Mouse (Mus musculus) layer of hippocampus, postnatal 10 days (tissue): Measurements from ENCODE around the gene Rgs17. TPM values are rescaled to one million over a fixed set of nuclear protein-coding genes. Genes with fewer than 3 reads are reported as not detected.
"Not testable (repeated sequence)": the region's sequence is repeated elsewhere in the genome, so short reads cannot be mapped to it uniquely, and the experiment has no call there.

Source experiments
- DNase-seq, 2 experiments: peaks; one replicate each; pipeline ENCODE4 v3.0.0; 2021; ENCODE audit warnings: low spot score in 2 of 2
- long read RNA-seq: library from polyadenylated mRNA; stranded (forward); transcript quantifications from one replicate; pipeline ENCODE4 v2.0.0, GENCODE M21; 2023
- total RNA-seq, 2 experiments: library from RNA; stranded (reverse); gene quantifications; 2 replicates each; pipeline ENCODE4 v1.2.3; 2021

Gene Rgs17
- total RNA-seq, result 10 to 100 TPM; 45.1 to 46.5 TPM
- long read RNA-seq, full-length matches to known transcripts, result 12 of 17 reads
- long read RNA-seq, partial matches to known transcripts, result 0 of 17 reads
- long read RNA-seq, other reads (novel, unspliced or antisense), result 5 of 17 reads

- DNase-seq, result peak; percentile 58 to 72
Measured at GRCm38 (mm10) chr10:5922294-5922828, at the start of gene Rgs17. Gene Rgs17 (minus strand): TSS chr10:5922400.

GRCm38 (mm10) chr10:5967655-5968054, 45.5 kb upstream of the Rgs17 start:
- no peak for DNase-seq

- not testable (repeated sequence) for DNase-seq
Measured at GRCm38 (mm10) chr10:5953787-5954186, 31.6 kb upstream of the Rgs17 start.

GRCm38 (mm10) chr10:5924261-5924660, 2.1 kb upstream of the Rgs17 start:
- no peak for DNase-seq

GRCm38 (mm10) chr10:5923096-5923495, 896 bp upstream of the Rgs17 start:
- DNase-seq, result peak; percentile 5 to 30

- peak in 1 of 2 experiments; percentile 49 for DNase-seq
Measured at GRCm38 (mm10) chr10:5921771-5922170, 429 bp downstream of the Rgs17 start.

DNA sequence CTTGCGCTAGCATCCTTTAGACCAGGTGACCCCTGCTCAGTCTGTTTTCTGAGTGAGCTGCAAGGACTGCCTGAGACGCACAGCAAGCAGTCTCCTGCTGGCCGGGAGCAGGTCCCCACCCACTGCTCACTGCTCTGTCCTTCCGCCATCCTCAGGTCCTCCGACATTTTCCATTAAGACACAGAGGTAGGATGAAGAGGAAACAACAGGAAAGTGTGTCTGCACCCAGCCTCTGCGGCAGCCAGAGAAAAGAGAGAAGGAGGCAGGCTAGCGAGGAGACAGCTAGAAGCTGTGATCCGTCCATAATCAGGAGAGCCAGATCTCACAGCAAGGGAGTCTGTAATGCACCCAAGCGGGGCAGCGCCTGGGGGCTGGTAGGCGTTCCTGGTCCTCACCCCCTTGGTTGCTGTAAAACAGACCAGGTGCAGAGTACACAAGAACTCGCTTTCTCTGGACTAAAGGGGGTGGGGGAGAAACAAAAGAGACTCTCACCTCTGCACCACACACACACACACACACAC, 1.1 kb downstream of the Rgs17 start:
- DNase-seq, result peak; percentile 24 to 45

GRCm38 (mm10) chr10:5904399-5904798, 17.8 kb downstream of the Rgs17 start:
- DNase-seq, result peak; percentile 16 to 24

GRCm38 (mm10) chr10:5901777-5902176, 20.4 kb downstream of the Rgs17 start:
- DNase-seq, result no peak

- DNase-seq, result no peak
Measured at GRCm38 (mm10) chr10:5900731-5901130, 21.5 kb downstream of the Rgs17 start.

GRCm38 (mm10) chr10:5877106-5877505, 45.1 kb downstream of the Rgs17 start:
- no peak for DNase-seq

DNA sequence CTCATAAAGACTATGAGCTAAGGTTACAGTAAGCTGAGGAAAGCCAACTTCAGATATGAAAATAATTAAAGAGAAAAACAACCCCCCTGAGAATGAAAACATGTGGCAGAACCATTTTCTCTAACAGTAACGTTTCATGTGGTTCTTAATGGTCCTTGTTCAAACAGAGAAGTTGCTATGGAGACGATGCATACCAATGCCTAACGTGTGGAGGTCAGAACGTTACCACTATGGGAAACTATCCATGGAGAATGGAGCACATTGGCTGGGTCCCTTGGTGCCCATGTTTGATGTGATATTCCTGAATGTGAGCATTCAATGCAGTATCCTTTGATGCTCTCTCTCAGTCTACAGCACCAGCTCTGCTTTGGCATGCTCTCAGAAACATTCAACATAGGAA, 51.1 kb downstream of the Rgs17 start:
- DNase-seq, result no peak

DNA sequence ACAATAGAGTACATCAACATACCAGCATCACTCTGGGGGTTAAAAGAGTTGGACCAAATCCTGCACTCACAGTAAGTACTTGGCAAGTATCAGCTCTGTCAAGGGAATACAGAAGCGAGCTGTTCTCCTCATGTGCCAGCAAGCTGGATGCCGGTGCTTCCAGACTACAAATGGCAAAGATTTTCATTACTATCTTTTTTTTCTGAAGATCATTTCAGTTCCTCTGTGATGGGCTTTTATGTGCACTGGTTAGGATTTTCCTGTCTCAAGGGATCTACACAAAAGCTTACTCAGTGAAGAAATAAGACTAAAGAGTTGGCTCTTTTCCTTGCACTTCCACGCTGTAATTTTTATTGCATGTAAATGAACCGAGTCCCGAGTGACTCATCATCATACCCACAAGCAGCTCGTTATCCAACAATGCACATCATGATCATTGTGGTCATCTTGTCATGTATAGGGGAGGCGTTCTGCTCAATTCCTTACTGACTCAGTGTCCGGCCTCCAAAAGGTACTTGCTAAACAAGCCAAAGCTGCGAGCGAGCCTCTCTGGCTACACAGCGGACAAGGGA, 54.1 kb downstream of the Rgs17 start:
- DNase-seq, result peak; percentile 24 to 36

DNA sequence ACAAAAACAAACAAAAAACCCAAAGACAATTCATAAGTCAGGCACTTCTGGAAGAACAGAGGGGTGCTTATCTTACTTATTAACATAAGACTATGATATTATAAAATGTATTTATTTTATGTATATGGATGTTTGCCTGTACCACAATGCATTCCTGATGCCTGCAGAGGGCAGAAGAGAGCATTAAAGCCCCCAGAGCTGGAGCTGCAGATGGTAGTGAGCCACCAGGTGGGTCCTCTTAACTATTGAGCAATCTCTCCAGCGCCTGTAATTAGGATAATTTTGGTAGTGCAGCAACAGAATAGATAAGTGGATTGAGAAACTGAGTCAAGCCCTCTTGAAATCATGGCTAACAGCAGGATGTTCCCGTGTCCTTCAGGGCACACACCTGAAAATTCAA, 56.2 kb downstream of the Rgs17 start:
- no peak for DNase-seq

DNA sequence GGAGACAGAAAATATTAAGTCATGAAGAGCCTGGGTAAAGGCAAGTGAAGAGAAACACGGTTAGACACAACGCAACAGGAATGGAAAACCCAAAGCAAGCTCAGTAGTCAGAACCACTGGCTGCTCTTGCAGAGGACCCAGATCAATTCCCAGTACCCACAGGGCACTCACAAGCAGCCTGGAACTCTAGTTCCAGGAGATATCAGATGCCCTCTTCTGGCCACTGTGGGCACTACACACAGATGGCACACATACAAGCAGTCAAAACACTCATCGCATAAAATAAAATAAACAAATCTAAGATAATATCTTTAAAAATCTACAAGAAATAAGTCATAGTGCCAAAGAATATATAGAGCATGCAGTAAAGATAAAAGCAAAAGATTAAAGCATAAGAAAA, 59.5 kb downstream of the Rgs17 start:
- DNase-seq, result no peak

DNA sequence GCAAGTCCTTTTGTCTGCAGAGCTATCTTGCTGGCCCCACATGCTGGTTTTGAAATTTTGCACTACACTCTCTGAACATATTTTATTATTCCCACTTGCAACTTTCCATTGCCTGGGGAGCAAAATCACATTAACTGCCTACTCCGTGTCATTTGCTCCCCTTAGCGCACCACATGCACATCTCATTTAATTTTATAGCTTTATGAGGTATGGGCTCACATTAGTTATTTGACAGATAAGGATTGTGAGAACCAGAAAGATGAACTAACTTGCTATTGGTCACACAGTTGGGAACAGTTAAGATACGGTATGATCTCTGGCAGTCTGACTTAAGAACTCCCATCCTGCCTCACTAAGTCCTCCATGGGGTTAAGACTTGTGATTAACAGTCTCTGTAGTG, 61.4 kb downstream of the Rgs17 start:
- DNase-seq, result no peak

GRCm38 (mm10) chr10:5859729-5860128, 62.5 kb downstream of the Rgs17 start:
- DNase-seq, result no peak

GRCm38 (mm10) chr10:5857996-5858549, 64.1 kb downstream of the Rgs17 start:
- DNase-seq, result no peak

- no peak for DNase-seq
Measured at GRCm38 (mm10) chr10:5853290-5853868, 68.8 kb downstream of the Rgs17 start.

- DNase-seq, result no peak
Measured at GRCm38 (mm10) chr10:5846939-5847338, 75.3 kb downstream of the Rgs17 start.

- DNase-seq, result peak; percentile 38 to 49
Measured at GRCm38 (mm10) chr10:5841369-5841768, 80.8 kb downstream of the Rgs17 start.

GRCm38 (mm10) chr10:5826336-5827025, 95.7 kb downstream of the Rgs17 start:
- no peak for DNase-seq
